8 mouse cellular contexts compared by ENCODE assay signal in genomic region chr2:90916560-90917232, GRCm38 (mm10). TPM values are rescaled to one million over a fixed set of nuclear protein-coding genes. Genes with fewer than 3 reads are reported as not detected.
DNase-seq lines count a peak whose midpoint lies in the region; ATAC-seq and TF ChIP-seq lines count a peak whose summit lies in the region.

No protein-coding gene starts in this region.

- H3K27ac ChIP-seq in heart, adult 2 months = peak overlapping the region; percentile 96
- H3K27ac ChIP-seq in limb, embryonic 14.5 days (replicated peaks; ENCODE audit: low read depth, low read length) = peak overlapping the region; percentile 97
- H3K27ac ChIP-seq in stomach, postnatal 0 days (replicated peaks) = peak overlapping the region; percentile 98

- no peak for DNase-seq in heart, adult 2 months
- DNase-seq in heart, postnatal 25 days (ENCODE audit: low spot score) = no peak
- DNase-seq in limb, embryonic 14.5 days (ENCODE audit: low spot score) = peak; percentile 12
- peak; percentile 63 for DNase-seq in stomach, postnatal 0 days (ENCODE audit: low spot score)
- no peak for DNase-seq in cerebellum, postnatal 10 days
- DNase-seq in cerebellum, postnatal 25 days = no peak

- 0 out of 2 replicates have a peak, but pooled peaks have one; percentile 12 for TF ChIP-seq POLR2A in heart, adult 2 months (IDR thresholded peaks at IDR 0.05; ENCODE audit: insufficient read depth, low read depth, low read length)
- no peak for TF ChIP-seq POLR2A in limb, embryonic 14.5 days (IDR thresholded peaks at IDR 0.05; ENCODE audit: borderline replicate concordance, extremely low read depth, insufficient read depth, insufficient read length)

- H3K4me3 ChIP-seq in heart, adult 2 months = peak overlapping the region; percentile 81
- H3K4me3 ChIP-seq in C2C12 (ENCODE audit: insufficient read depth, poor library complexity, severe bottlenecking) = peak overlapping the region; percentile 63
- H3K4me3 ChIP-seq in limb, embryonic 14.5 days (replicated peaks; ENCODE audit: low read length) = peak overlapping the region; percentile 68
- peak overlapping the region; percentile 72 for H3K4me3 ChIP-seq in stomach, postnatal 0 days (ENCODE audit: low read depth, low read length)

- TF ChIP-seq CTCF in heart, adult 2 months (IDR thresholded peaks at IDR 0.05) = no peak
- no peak for TF ChIP-seq CTCF in C2C12 (IDR thresholded peaks at IDR 0.05; ENCODE audit: control insufficient read depth, insufficient read depth, insufficient read length)
- no peak for TF ChIP-seq CTCF in stomach, postnatal 0 days (IDR thresholded peaks at IDR 0.05; ENCODE audit: low read depth)

- intact Hi-C loops in heart, adult 2 months (cut with DNase I) = loop anchor here (1.0 to 5.0 kb wide), 2 partner anchors 11 to 136 kb away; partner anchors contain the start of gene Psmc3
- intact Hi-C loops in heart, postnatal 25 days (cut with DNase I) = loop anchor here (1.0 to 5.0 kb wide), 3 partner anchors 49 to 151 kb away; partner anchors contain the start of gene Psmc3

- H3K4me2 ChIP-seq in limb, embryonic 14.5 days (replicated peaks; ENCODE audit: low read depth, low read length, severe bottlenecking) = peak overlapping the region; percentile 88
- H3K4me2 ChIP-seq in stomach, postnatal 0 days (replicated peaks; ENCODE audit: low read depth) = peak overlapping the region; percentile 86

- peaks cover 8% of the 10 kb centered on the region for H3K4me1 ChIP-seq in heart, adult 2 months (ENCODE audit: control insufficient read depth, insufficient read depth, low read length)
- H3K4me1 ChIP-seq in limb, embryonic 14.5 days (ENCODE audit: control insufficient read depth, insufficient read depth, low read length) = peaks cover 15% of the 10 kb centered on the region
- H3K4me1 ChIP-seq in stomach, postnatal 0 days (replicated peaks; ENCODE audit: control insufficient read depth, insufficient read depth) = peaks cover 6% of the 10 kb centered on the region; the same call in 1 of the 2 replicates

- peaks cover 55% of the 10 kb centered on the region for H3K79me3 ChIP-seq in C2C12 (ENCODE audit: low read depth)

- H3ac ChIP-seq in C2C12 (ENCODE audit: control insufficient read depth, insufficient read length, low read depth) = peak overlapping the region; percentile 92

- peak overlapping the region; percentile 97 for H3K9ac ChIP-seq in heart, adult 2 months (ENCODE audit: low read depth, low read length)
- H3K9ac ChIP-seq in limb, embryonic 14.5 days (ENCODE audit: low read depth, low read length, severe bottlenecking) = peak overlapping the region; percentile 99
- H3K9ac ChIP-seq in stomach, postnatal 0 days (ENCODE audit: low read length) = peak overlapping the region; percentile 98

- WGBS in heart, adult 2 months = 15% methylated on average over 7 of the region's 7 CpGs
- 16% methylated on average over 7 of the region's 7 CpGs for WGBS in limb, embryonic 14.5 days
- 9% methylated on average over 7 of the region's 7 CpGs for WGBS in stomach, postnatal 0 days

- no peaks in the 10 kb centered on the region for H3K9me3 ChIP-seq in limb, embryonic 14.5 days (ENCODE audit: control insufficient read depth, low read length)
- no peaks in the 10 kb centered on the region for H3K9me3 ChIP-seq in stomach, postnatal 0 days (ENCODE audit: control insufficient read depth, low read length)

- H3K36me3 ChIP-seq in heart, adult 2 months (ENCODE audit: control insufficient read depth, insufficient read depth, low read length) = peaks cover 12% of the 10 kb centered on the region
- peaks cover 40% of the 10 kb centered on the region for H3K36me3 ChIP-seq in C2C12 (ENCODE audit: control insufficient read depth, insufficient read depth)
- H3K36me3 ChIP-seq in limb, embryonic 14.5 days (ENCODE audit: control insufficient read depth, insufficient read depth, low read length) = peaks cover 28% of the 10 kb centered on the region
- peaks cover 3% of the 10 kb centered on the region for H3K36me3 ChIP-seq in stomach, postnatal 0 days (ENCODE audit: control insufficient read depth, insufficient read depth, low read length)

- TF ChIP-seq EP300 in heart, adult 2 months (IDR thresholded peaks at IDR 0.05; ENCODE audit: insufficient read depth, low read depth, low read length) = no peak
- no peak for TF ChIP-seq EP300 in stomach, postnatal 0 days (optimal IDR thresholded peaks at IDR 0.05)

- ATAC-seq in erythroblast, adult 5-6 weeks (replicated peaks; ENCODE audit: low FRiP score, poor library complexity, severe bottlenecking) = peak; percentile 2
- ATAC-seq in limb, embryonic 14.5 days (ENCODE audit: low FRiP score, low read depth) = peak; percentile 12
- ATAC-seq in stomach, postnatal 0 days (ENCODE audit: low FRiP score, low TSS enrichment) = no peak; the same call in 1 of the 2 replicates

- no peaks in the 10 kb centered on the region for H3K27me3 ChIP-seq in heart, adult 2 months (ENCODE audit: control insufficient read depth, insufficient read depth, low read length)
- H3K27me3 ChIP-seq in C2C12 (ENCODE audit: control insufficient read depth, insufficient read depth, insufficient read length) = no peaks in the 10 kb centered on the region
- H3K27me3 ChIP-seq in limb, embryonic 14.5 days (ENCODE audit: control insufficient read depth, insufficient read depth, low read length) = no peaks in the 10 kb centered on the region
- H3K27me3 ChIP-seq in stomach, postnatal 0 days (ENCODE audit: control insufficient read depth, insufficient read depth, low read length) = no peaks in the 10 kb centered on the region

- no peaks in the 10 kb centered on the region; the same call in 1 of the 2 replicates for H3K79me2 ChIP-seq in heart, adult 2 months (replicated peaks; ENCODE audit: control insufficient read depth, insufficient read depth, low read length)
- peaks cover 68% of the 10 kb centered on the region for H3K79me2 ChIP-seq in C2C12 (ENCODE audit: control insufficient read depth, insufficient read depth)

TF ChIP-seq in C2C12, 6 proteins besides CTCF, POLR2A, EP300 and RAD21:
- TF ChIP-seq FOSL1 (IDR thresholded peaks at IDR 0.05; ENCODE audit: insufficient read depth, low read length, poor library complexity, severe bottlenecking) (no peak), MYOG (IDR thresholded peaks at IDR 0.05; ENCODE audit: control insufficient read depth, extremely low read depth, insufficient read length) (no peak), MYOD1 (IDR thresholded peaks at IDR 0.05; ENCODE audit: control insufficient read depth, insufficient read length, low read depth) (no peak), CEBPB (IDR thresholded peaks at IDR 0.05; ENCODE audit: low read depth) (no peak), USF1 (IDR thresholded peaks at IDR 0.05; ENCODE audit: low read depth) (no peak), MAX (IDR thresholded peaks at IDR 0.05) (no peak)

RNA-seq across cellular contexts. Expression of gene Ndufs3, which starts 12.1 kb away (rescaled TPM):
- 100 to 1,000 TPM; 770 to 910 TPM for total RNA-seq in heart, adult 2 months (2021)
- polyA plus RNA-seq in heart, adult 2 months (2012; rRNA removed) = 596 and 1,142 TPM in 2 replicates
- 100 to 1,000 TPM; 854 to 889 TPM for total RNA-seq in heart, postnatal 25 days (2021)
- 150 TPM for polyA plus RNA-seq in C2C12 (2012; fragmentation: generic; extraction: Trizol)
- 36.2 and 37.3 TPM in 2 replicates for total RNA-seq in erythroblast, adult 5-6 weeks (2015; ENCODE audit: low replicate concordance)
- 28.0 and 29.0 TPM in 2 replicates for total RNA-seq in erythroblast, adult 5-6 weeks (2017; ENCODE audit: low replicate concordance)
- 155 and 170 TPM in 2 replicates for polyA plus RNA-seq in limb, embryonic 14.5 days (2012; rRNA removed)
- polyA plus RNA-seq in limb, embryonic 14.5 days (2014; fragmentation: Nextera tagmentation; extraction: Ambion mirVana) = 207 and 219 TPM in 2 replicates
- polyA plus RNA-seq in stomach, postnatal 0 days (2015; fragmentation: Nextera tagmentation; extraction: Ambion mirVana) = 224 and 230 TPM in 2 replicates

RNA-seq across cellular contexts. Expression of gene Kbtbd4, which starts 12.2 kb away (rescaled TPM):
- total RNA-seq in heart, adult 2 months (2021) = 10 to 100 TPM; 20.6 to 23.4 TPM
- polyA plus RNA-seq in heart, adult 2 months (2012; rRNA removed) = 14.0 and 23.3 TPM in 2 replicates
- total RNA-seq in heart, postnatal 25 days (2021) = 10 to 100 TPM; 18.0 to 22.2 TPM
- 17.3 TPM for polyA plus RNA-seq in C2C12 (2012; fragmentation: generic; extraction: Trizol)
- 1.7 and 5.8 TPM in 2 replicates for total RNA-seq in erythroblast, adult 5-6 weeks (2015; ENCODE audit: low replicate concordance)
- total RNA-seq in erythroblast, adult 5-6 weeks (2017; ENCODE audit: low replicate concordance) = 2.8 TPM in 2 replicates
- polyA plus RNA-seq in limb, embryonic 14.5 days (2012; rRNA removed) = 25.5 and 26.8 TPM in 2 replicates
- polyA plus RNA-seq in limb, embryonic 14.5 days (2014; fragmentation: Nextera tagmentation; extraction: Ambion mirVana) = 30.5 and 33.8 TPM in 2 replicates
- 16.4 and 18.4 TPM in 2 replicates for polyA plus RNA-seq in stomach, postnatal 0 days (2015; fragmentation: Nextera tagmentation; extraction: Ambion mirVana)

RNA-seq across cellular contexts. Expression of gene Celf1, which starts 23.5 kb away (rescaled TPM):
- 10 to 100 TPM; 69.2 to 77.7 TPM for total RNA-seq in heart, adult 2 months (2021)
- 39.2 and 74.0 TPM in 2 replicates for polyA plus RNA-seq in heart, adult 2 months (2012; rRNA removed)
- total RNA-seq in heart, postnatal 25 days (2021) = 10 to 100 TPM; 80.9 to 84.4 TPM
- 34.8 TPM for polyA plus RNA-seq in C2C12 (2012; fragmentation: generic; extraction: Trizol)
- 23.8 and 25.4 TPM in 2 replicates for total RNA-seq in erythroblast, adult 5-6 weeks (2015; ENCODE audit: low replicate concordance)
- 31.9 and 38.8 TPM in 2 replicates for total RNA-seq in erythroblast, adult 5-6 weeks (2017; ENCODE audit: low replicate concordance)
- polyA plus RNA-seq in limb, embryonic 14.5 days (2012; rRNA removed) = 70.3 and 73.1 TPM in 2 replicates
- polyA plus RNA-seq in limb, embryonic 14.5 days (2014; fragmentation: Nextera tagmentation; extraction: Ambion mirVana) = 51.5 and 52.2 TPM in 2 replicates
- polyA plus RNA-seq in stomach, postnatal 0 days (2015; fragmentation: Nextera tagmentation; extraction: Ambion mirVana) = 31.0 and 33.7 TPM in 2 replicates

RNA-seq across cellular contexts. Expression of gene C1qtnf4, which starts 31.0 kb away (rescaled TPM):
- 1 to 10 TPM; 4.2 to 4.4 TPM for total RNA-seq in heart, adult 2 months (2021)
- 6.4 and 8.4 TPM in 2 replicates for polyA plus RNA-seq in heart, adult 2 months (2012; rRNA removed)
- total RNA-seq in heart, postnatal 25 days (2021) = 1 to 10 TPM; 3.6 to 4.1 TPM
- polyA plus RNA-seq in C2C12 (2012; fragmentation: generic; extraction: Trizol) = 0.02 TPM
- total RNA-seq in erythroblast, adult 5-6 weeks (2015; ENCODE audit: low replicate concordance) = not detected in 2 replicates
- total RNA-seq in erythroblast, adult 5-6 weeks (2017; ENCODE audit: low replicate concordance) = not detected in 2 replicates
- polyA plus RNA-seq in limb, embryonic 14.5 days (2012; rRNA removed) = 28.6 and 38.1 TPM in 2 replicates
- 32.0 and 35.0 TPM in 2 replicates for polyA plus RNA-seq in limb, embryonic 14.5 days (2014; fragmentation: Nextera tagmentation; extraction: Ambion mirVana)
- polyA plus RNA-seq in stomach, postnatal 0 days (2015; fragmentation: Nextera tagmentation; extraction: Ambion mirVana) = 19.4 and 20.7 TPM in 2 replicates

Comparison
In these comparisons a context has a peak if more than half of its experiments do, and no peak if none do; other contexts are left out.
1. DNase-seq: peak in limb, embryonic 14.5 days (single experiment) and stomach, postnatal 0 days (single experiment); none in heart, adult 2 months (0 of 2), heart, postnatal 25 days (single experiment), cerebellum, postnatal 10 days (0 of 2) and cerebellum, postnatal 25 days (0 of 2).
2. Peak in every context shown above with its lines, with median percentiles within 50 percentile points of each other: H3K27ac ChIP-seq, H3K4me3 ChIP-seq and H3K9ac ChIP-seq.